Mouse (Mus musculus) embryonic stem cell, embryonic (primary cell): Measurements from ENCODE around the gene Med22.

Experiments used
- CTCF ChIA-PET, 4 experiments: fragments of 300-600 bp in 2 of 4; fragments of 350-600 bp in 2 of 4; sonication (Branson Sonifier 250); formaldehyde crosslinking; loops; one replicate each; lab custom pipeline; 2022; ENCODE audit warnings: inconsistent platforms in 2 of 4; lab: Charles Lee
- POLR2A ChIA-PET, 4 experiments: fragments of 300-600 bp in 2 of 4; fragments of 350-600 bp in 2 of 4; sonication (Branson Sonifier 250); formaldehyde crosslinking; loops; one replicate each; lab custom pipeline; 2022; ENCODE audit warnings: antibody characterized with exemption in 4 of 4, inconsistent platforms in 1 of 4; lab: Charles Lee

The Med22 gene

GRCm38 (mm10) chr2:26907109-26907508 lies 3.4 kb downstream of the Med22 start:
- ChIA-PET CTCF (interaction anchor here (0.6 to 2.0 kb wide), 32 partner anchors 9 to 573 kb away, joined by 3 to 11 read pairs (median 4); partner anchors contain the start of genes Surf1 (in 3 of the 4), Surf2 (in 3 of the 4), Agpat2 (in 2 of the 4) and Slc2a6 (in 1 of the 4)), POLR2A (interaction anchor here in 3 of 4 experiments (0.5 to 13.2 kb wide), 22 partner anchors 10 to 535 kb away, joined by 3 to 251 read pairs (median 3); partner anchors contain the start of genes Surf1 (in 2 of the 3), Surf2 (in 2 of the 3), Agpat2 (in 1 of the 3) and Brd3os (in 1 of the 3))

- ChIA-PET POLR2A (interaction anchor here in 3 of 4 experiments (0.9 to 13.2 kb wide), 12 partner anchors 11 to 302 kb away, joined by 3 to 251 read pairs (median 4); partner anchors contain the start of genes Surf1 (in 2 of the 3), Surf2 (in 2 of the 3) and Agpat2 (in 1 of the 3)), CTCF (interaction anchor here (0.6 to 2.0 kb wide), 20 partner anchors 10 to 405 kb away, joined by 3 to 11 read pairs (median 4); partner anchors contain the start of genes Agpat2 (in 2 of the 4), Surf1 (in 2 of the 4) and Surf2 (in 2 of the 4))
Observed at GRCm38 (mm10) chr2:26906431-26906830, 4.0 kb downstream of the Med22 start.

- ChIA-PET POLR2A (interaction anchor here in 2 of 4 experiments (0.6 to 13.2 kb wide), 8 partner anchors 14 to 398 kb away, joined by 3 to 251 read pairs (median 3); partner anchors contain the start of genes Surf1 (in 1 of the 2) and Surf2 (in 1 of the 2)), CTCF (interaction anchor here (0.8 to 2.0 kb wide), 6 partner anchors 11 to 223 kb away, joined by 3 to 11 read pairs (median 4); partner anchors contain the start of genes Surf1 (in 2 of the 4) and Surf2 (in 2 of the 4))
Observed at GRCm38 (mm10) chr2:26905936-26906335, 4.5 kb downstream of the Med22 start.

GRCm38 (mm10) chr2:26903311-26903710 lies 7.2 kb downstream of the Med22 start:
- ChIA-PET POLR2A (interaction anchor here (0.5 to 13.2 kb wide), 109 partner anchors 9 to 666 kb away, joined by 3 to 251 read pairs (median 4); partner anchors contain the start of genes Surf1 (in 3 of the 4), Surf2 (in 3 of the 4), Abo (in 2 of the 4) and Agpat2 (in 2 of the 4)), CTCF (interaction anchor here in 3 of 4 experiments (0.7 to 2.2 kb wide), 15 partner anchors 8 to 494 kb away, joined by 3 to 11 read pairs (median 4); partner anchors contain the start of genes Inpp5e (in 1 of the 3), Surf1 (in 1 of the 3) and Surf2 (in 1 of the 3))

DNA sequence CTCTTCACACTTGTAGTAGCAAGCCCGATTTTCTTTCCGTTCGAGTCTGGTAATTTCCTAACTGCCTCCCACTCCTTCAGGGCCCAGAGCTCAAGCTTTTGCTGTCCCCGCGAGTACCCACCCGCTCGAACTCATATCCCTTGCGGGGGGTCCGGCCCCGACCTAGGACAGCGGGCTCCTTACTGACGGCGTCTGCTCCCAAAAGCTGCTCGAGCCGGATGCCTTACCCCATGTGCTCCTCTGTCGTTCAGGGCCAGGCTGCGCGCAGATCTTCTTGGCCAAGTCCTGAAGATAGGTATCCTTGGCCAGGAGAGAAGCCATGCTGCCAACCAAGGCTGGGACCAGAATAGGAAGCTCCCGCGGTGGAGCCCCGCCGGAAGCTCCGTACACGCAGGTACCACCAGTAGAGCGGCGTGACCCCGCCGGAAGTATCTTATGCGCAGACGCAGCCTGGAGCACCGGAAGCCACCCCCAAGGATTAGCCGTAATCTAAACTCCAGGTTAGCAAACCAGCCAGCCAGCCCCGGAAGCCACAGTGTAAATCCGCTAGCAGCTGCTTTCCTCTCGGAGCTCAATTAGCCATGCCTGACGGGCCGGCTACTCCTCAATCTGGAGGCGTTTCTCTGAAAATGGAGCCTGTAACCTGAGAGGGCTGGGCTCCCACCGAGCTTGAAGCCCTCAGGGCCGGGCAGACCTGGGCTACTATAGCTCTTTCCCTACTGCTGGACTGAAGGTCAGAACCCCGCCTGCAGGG lies 7.8 kb downstream of the Med22 start, which contains the start of gene Surf6:
Gene Surf6, minus strand, starts transcription at position 413 of the 754 bp plus-strand sequence.
- ChIA-PET POLR2A (interaction anchor here (0.6 to 13.2 kb wide), 116 partner anchors 9 to 666 kb away, joined by 3 to 251 read pairs (median 4); partner anchors contain the start of genes Sec16a (in 3 of the 4), Surf1 (in 3 of the 4), Surf2 (in 3 of the 4) and Abo (in 2 of the 4)), CTCF (interaction anchor here (0.5 to 2.2 kb wide), 20 partner anchors 9 to 1299 kb away, joined by 3 to 11 read pairs (median 4); partner anchors contain the start of genes Surf1 (in 2 of the 4), Surf2 (in 2 of the 4) and Inpp5e (in 1 of the 4))

DNA sequence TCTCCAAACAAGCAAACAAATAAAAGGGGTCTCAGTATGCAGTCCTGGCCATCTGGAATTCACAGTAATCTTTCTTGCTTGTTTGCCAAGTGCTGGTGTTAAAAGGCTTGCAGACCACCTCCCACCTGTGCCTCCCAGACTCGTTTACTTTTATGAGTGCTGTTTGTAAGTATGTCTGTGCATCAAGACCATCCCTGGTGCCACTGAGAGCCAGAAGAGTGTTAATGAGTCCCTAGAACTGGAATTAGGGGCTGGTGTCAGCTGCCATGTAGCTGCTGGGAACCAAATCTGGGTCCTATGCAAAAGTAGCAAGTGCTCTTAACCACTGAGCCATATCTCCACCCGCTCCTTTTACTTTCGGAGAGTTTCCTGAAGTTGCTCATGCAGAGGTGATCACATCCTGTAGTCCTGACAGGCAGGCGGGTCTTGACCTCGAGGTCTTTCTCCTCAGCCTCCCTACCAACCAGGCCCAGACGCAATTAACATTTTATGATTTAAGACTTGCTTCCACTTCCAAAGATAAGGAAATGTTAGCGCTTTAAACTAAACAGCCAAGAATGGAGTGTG lies 8.6 kb downstream of the Med22 start:
- CTCF ChIA-PET = interaction anchor here in 2 of 4 experiments (0.5 to 2.2 kb wide), 8 partner anchors 9 to 1298 kb away, joined by 3 to 11 read pairs (median 4); partner anchors contain the start of gene Inpp5e (in 1 of the 2)

DNA sequence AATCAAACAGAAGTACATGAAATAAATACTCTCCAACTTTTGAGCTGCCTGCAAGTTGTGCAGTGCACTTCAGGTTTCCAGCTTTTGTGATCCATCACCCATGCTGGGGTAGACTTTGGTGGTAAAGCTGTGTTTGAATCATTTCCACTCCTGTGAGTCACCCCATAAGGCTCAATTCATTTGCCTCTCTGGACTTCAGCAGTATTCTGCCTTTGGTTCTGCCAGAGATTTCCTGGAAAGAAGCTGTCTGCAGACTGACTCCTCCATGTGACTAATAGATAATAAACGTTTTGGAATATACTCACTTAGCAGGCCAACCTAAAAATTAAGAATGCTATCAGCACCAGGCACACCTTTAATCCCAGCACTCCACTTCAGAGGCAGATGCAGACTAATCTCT lies 9.7 kb downstream of the Med22 start:
- CTCF ChIA-PET = no interaction called here
- POLR2A ChIA-PET = interaction anchor here in 3 of 4 experiments (0.9 to 13.2 kb wide), 8 partner anchors 9 to 455 kb away, joined by 3 to 251 read pairs (median 25); partner anchors contain the start of genes Med22 (in 2 of the 3), Rpl7a (in 2 of the 3), Surf1 (in 1 of the 3) and Surf2 (in 1 of the 3)

More for the DNA sequence above, 8.6 kb downstream of the Med22 start:
- POLR2A ChIA-PET = interaction anchor here (0.6 to 13.2 kb wide), 75 partner anchors 10 to 603 kb away, joined by 3 to 251 read pairs (median 5); partner anchors contain the start of genes Surf1 (in 3 of the 4), Surf2 (in 3 of the 4), Abo (in 2 of the 4) and Agpat2 (in 2 of the 4)

DNA sequence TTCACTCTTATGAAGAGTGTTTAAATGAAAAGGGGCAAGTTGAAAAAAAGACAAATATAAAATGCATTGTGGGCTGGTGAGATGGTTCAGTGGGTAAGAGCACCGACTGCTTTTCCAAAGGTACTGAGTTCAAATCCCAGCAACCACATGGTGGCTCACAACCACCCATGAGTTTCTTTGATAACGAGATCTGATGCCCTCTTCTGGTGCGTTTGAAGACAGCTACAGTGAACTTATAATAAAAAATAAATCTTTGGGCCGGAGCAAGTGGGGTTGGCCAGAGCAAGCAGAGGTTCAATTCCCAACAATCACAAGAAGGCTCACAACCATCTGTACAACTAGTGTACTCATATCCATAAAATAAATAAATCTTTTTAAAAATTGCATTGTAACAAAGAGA lies 14.6 kb downstream of the Med22 start:
- ChIA-PET CTCF (interaction anchor here in 1 of 4 experiments (1.2 to 1.9 kb wide), 2 partner anchors 11 to 48 kb away, joined by 3 to 6 read pairs; no protein-coding TSS in a partner anchor), POLR2A (interaction anchor here in 3 of 4 experiments (0.6 to 4.1 kb wide), 8 partner anchors 9 to 260 kb away, joined by 3 to 25 read pairs (median 4); partner anchors contain the start of genes Med22 (in 1 of the 3) and Rpl7a (in 1 of the 3))

DNA sequence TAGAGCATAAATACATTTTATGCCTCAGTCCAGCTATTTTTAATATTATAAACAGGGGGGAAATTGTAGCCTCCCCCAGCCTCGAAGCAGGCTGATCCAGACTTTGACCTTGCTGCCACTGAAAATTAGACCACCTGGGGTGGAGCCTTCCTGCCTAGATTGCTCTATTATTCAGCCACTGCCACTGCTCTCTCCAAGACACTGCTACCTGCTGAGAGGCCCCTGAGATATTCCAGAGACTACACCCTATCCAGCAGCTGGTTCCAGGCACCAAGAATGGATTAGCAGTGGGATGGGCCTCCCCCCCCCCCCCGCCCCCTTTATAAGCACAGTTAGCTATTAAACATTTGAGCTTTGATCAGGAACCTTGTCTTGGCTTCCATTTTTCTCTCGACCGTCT lies 24.3 kb downstream of the Med22 start:
- CTCF ChIA-PET = interaction anchor here in 2 of 4 experiments (0.6 kb wide), 2 partner anchors 325 to 1786 kb away, joined by 3 to 5 read pairs; no protein-coding TSS in a partner anchor

DNA sequence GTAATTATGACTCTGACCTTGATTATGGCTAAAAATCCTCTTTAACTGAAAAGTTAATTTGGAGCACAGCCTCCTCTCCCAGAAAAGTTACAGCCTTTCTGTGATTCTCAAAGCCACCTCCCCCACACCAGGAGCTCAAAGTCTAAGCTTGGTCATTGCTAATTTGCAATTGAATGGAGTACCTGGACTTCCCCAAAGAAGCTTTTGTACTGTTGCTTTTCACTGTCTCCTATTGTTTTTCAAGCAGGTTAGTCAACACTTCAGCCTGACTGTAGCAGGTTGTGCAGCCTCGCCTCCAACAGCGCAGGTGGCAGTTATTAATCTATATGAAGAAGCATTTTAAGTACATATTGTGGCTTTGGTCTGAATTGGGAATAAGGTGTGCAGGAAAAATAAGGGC lies 24.9 kb downstream of the Med22 start:
- ChIA-PET CTCF (interaction anchor here in 1 of 4 experiments (0.6 kb wide), 1 partner anchor 1786 kb away, joined by 5 read pairs; no protein-coding TSS in a partner anchor), POLR2A (interaction anchor here (0.6 to 1.8 kb wide), 10 partner anchors 14 to 250 kb away, joined by 3 to 9 read pairs (median 5); partner anchors contain the start of gene Surf6 (in 3 of the 4))

More for the DNA sequence above, 24.3 kb downstream of the Med22 start:
- POLR2A ChIA-PET = interaction anchor here (0.6 to 1.8 kb wide), 10 partner anchors 8 to 1001 kb away, joined by 3 to 9 read pairs (median 5); partner anchors contain the start of gene Surf6 (in 3 of the 4)

- CTCF ChIA-PET = no interaction called here
Observed at GRCm38 (mm10) chr2:26878571-26878970, 31.9 kb downstream of the Med22 start.

DNA sequence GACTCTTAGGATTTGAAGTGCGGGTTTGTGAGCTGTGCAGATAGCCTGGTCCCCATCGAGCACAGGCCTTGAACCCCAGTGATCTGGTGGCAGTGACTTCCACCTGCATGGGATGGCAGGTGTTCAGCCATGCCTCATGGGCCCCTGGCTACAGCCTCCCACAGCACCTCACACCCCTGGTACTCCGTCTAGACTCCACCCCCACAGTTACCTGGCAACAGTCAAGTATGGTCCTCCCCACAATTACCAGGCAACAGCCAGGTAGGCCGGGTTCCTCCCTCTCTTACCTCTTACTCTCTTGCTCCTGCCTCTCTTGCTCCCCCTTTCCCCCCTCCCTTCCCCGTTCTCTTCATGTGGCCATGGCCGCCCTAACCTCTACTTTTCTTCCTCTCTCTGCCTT lies 39.8 kb downstream of the Med22 start:
- CTCF ChIA-PET = no interaction called here
- POLR2A ChIA-PET = interaction anchor here in 3 of 4 experiments (0.7 to 1.6 kb wide), 3 partner anchors 24 to 235 kb away, joined by 3 to 9 read pairs (median 4); partner anchors contain the start of gene Surf6 (in 1 of the 3)

More at GRCm38 (mm10) chr2:26878571-26878970, 31.9 kb downstream of the Med22 start:
- POLR2A ChIA-PET = interaction anchor here in 1 of 4 experiments (0.9 to 2.4 kb wide), 4 partner anchors 8 to 240 kb away, joined by 3 to 6 read pairs (median 4); partner anchors contain the start of gene Surf6

- ChIA-PET POLR2A (interaction anchor here in 2 of 4 experiments (0.7 to 2.0 kb wide), 5 partner anchors 38 to 1177 kb away, joined by 3 to 5 read pairs (median 3); partner anchors contain the start of gene Surf6 (in 2 of the 2)), CTCF (interaction anchor here in 2 of 4 experiments (0.7 to 1.4 kb wide), 3 partner anchors 17 to 470 kb away, joined by 4 to 9 read pairs (median 4); no protein-coding TSS in a partner anchor)
Observed at GRCm38 (mm10) chr2:26864879-26865278, 45.6 kb downstream of the Med22 start, which contains the start of gene Abo. Gene Abo (minus strand): TSS chr2:26864979.

- ChIA-PET POLR2A (interaction anchor here (0.6 to 1.7 kb wide), 7 partner anchors 11 to 227 kb away, joined by 3 to 5 read pairs (median 3); partner anchors contain the start of gene Surf6 (in 2 of the 4)), CTCF (interaction anchor here in 2 of 4 experiments (0.7 to 1.3 kb wide), 2 partner anchors 15 to 177 kb away, joined by 3 read pairs; no protein-coding TSS in a partner anchor)
Observed at GRCm38 (mm10) chr2:26862856-26863255, 47.6 kb downstream of the Med22 start.
